Mouse (Mus musculus) spleen, adult 2 months (tissue): Measurements from ENCODE around the gene Spo11.

Experiments
- CTCF ChIP-seq: fragments of 200-500 bp; IDR thresholded peaks from 2 replicates; pipeline ENCODE4 v1.5.1; 2011; ENCODE audit warnings: mild to moderate bottlenecking, inconsistent platforms; ENCODE audit not compliant: insufficient read depth, insufficient read length, insufficient replicate concordance; ENCODE audit errors: extremely low read depth
- POLR2A ChIP-seq: fragments of 200-500 bp; IDR thresholded peaks from 2 replicates; pipeline ENCODE4 v1.6.1; 2011; ENCODE audit warnings: low read depth, low read length, inconsistent platforms

DNA sequence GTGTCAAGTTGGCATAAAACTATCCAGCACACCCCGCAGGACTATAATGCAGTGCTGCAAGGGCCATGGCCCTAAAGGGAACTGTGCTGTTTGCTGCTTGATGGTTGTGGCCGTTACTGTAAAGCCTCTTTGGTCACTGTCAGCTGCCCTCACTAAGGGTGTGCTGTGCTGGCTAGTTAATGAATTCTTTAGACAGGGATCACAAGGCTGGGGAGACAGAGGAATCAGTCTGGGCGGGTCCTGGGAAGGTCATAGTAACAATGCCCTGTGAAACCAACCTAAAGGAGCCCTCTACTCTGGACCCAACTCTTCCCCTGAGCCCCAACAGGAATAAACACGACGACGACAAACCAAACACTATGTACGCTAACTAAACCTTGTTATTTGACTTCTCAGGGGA lies 21.0 kb downstream of the Spo11 start:
- TF ChIP-seq CTCF (no peak), POLR2A (no peak)
